Mouse (Mus musculus): ENCODE data around the gene Irf8. TPM values are rescaled to one million over a fixed set of nuclear protein-coding genes. Genes with fewer than 3 reads are reported as not detected.

Gene Irf8
- polyA plus RNA-seq, 1 experiment from 2014 or later, result 4.2 TPM

DNA sequence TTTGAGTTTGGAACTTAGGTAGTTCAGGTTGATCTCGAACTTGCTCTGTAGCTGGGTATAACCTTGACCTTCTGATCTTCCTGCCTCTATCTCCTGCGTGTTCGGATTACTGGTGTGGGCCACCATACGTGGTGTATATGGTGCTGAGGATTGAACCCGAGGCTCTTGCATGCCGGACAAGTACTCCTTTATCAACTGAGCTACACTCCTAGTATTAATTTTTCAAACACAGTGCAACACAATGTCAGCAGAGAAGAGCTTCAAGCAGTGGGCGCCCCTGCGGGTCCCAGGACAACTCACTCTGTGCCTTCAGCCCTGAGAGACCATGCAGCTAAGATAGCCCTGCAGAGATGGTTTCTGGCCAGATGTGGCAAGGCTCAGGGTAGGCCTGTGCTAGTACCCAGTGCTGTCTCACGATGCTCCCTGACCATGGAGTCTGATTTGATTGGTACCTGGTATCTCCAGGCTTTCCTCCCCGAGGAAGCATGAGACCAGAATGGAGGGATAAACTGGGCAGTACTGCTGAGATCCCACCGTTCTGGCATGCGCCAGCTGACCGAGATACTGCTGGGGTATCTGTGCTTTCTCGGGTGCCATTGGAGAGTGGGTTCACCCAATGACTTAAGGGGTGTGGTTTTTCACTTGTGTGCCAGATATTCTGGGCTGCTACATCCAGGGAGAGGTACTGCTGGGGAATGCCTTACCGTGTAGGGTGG is 5.8 kb downstream of the Irf8 start:
- ATAC-seq (ENCODE audit: low FRiP score, low read depth), result no peak
- WGBS, result 95% methylated on average over 15 of the region's 15 CpGs
- no peak overlapping the region for H3K4me2 ChIP-seq
- no peaks in the 10 kb centered on the region for H3K9me3 ChIP-seq
- no peaks in the 10 kb centered on the region for H3K36me3 ChIP-seq
- H3K9ac ChIP-seq, result no peak overlapping the region
- H3K27me3 ChIP-seq, result peaks cover 8% of the 10 kb centered on the region
- H3K4me3 ChIP-seq, result no peak overlapping the region
- H3K27ac ChIP-seq (replicated peaks), result no peak overlapping the region
- no peaks in the 10 kb centered on the region for H3K4me1 ChIP-seq (replicated peaks)

DNA sequence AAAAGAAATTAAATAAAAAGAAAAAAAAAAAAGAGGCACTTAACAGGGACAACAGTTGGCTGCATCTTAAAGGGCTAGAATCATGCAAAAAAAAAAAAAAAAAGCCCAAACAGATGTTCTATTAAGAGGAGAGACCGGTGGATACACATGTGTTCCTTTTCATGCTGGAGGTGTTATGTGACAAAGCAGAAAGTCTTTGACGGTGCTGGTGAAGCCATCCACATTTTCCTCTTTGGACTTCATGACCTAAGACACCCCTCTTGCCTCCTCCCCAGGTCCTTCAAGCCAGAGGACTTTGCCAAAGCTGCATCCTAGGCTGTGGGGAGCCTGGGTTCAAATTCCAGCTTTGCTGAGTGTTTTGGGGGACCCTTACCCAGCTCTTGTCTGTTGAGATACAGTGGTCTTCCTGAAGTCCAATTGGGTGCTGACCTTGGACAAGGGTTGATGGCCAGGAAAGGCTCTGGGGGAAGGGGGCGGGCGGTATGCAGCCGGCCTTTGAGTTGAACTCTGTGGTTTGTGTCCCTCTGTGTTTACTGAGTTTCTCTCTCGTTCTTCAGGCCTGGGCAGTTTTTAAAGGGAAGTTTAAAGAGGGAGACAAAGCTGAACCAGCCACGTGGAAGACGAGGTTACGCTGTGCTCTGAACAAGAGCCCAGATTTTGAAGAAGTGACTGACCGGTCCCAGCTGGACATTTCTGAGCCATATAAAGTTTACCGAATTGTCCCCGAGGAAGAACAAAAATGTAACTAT is 7.2 kb downstream of the Irf8 start:
- H3K9me3 ChIP-seq, result no peaks in the 10 kb centered on the region
- no peaks in the 10 kb centered on the region for H3K4me1 ChIP-seq (replicated peaks)
- no peak overlapping the region for H3K4me3 ChIP-seq
- WGBS, result 43% methylated on average over 12 of the region's 12 CpGs
- no peak overlapping the region for H3K27ac ChIP-seq (replicated peaks)
- H3K4me2 ChIP-seq, result no peak overlapping the region
- H3K9ac ChIP-seq, result no peak overlapping the region
- H3K27me3 ChIP-seq, result no peaks in the 10 kb centered on the region; the same call in 1 of the 2 replicates
- no peaks in the 10 kb centered on the region for H3K36me3 ChIP-seq
- ATAC-seq (ENCODE audit: low FRiP score, low read depth), result no peak

DNA sequence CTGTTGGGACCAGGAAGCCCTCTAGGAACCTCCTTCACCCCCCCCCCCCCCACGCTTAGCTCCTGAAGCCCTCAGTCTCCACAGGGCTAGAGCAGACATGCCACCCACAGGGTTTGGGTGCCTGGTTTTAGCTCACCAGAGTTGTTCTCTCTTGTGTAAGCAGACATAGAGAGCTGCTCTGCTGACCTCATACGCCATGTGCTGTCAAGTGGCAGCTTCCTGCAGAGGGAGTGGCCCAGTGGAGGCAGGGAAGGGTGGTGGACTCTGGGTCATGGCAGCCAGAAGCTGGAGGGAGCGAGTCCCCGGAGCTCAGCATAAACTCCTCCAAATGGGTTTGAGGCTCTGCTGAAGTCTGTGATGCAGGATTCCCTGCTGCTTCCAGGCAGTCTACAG is 7.7 kb downstream of the Irf8 start:
- Histone ChIP-seq H3K4me2 (no peak overlapping the region), H3K4me1 (replicated peaks) (no peaks in the 10 kb centered on the region), H3K4me3 (no peak overlapping the region), H3K36me3 (no peaks in the 10 kb centered on the region), H3K27ac (replicated peaks) (no peak overlapping the region), H3K9me3 (no peaks in the 10 kb centered on the region), H3K9ac (no peak overlapping the region), H3K27me3 (no peaks in the 10 kb centered on the region)
- 64% methylated on average over 4 of the region's 4 CpGs for WGBS
- ATAC-seq (ENCODE audit: low FRiP score, low read depth), result no peak

DNA sequence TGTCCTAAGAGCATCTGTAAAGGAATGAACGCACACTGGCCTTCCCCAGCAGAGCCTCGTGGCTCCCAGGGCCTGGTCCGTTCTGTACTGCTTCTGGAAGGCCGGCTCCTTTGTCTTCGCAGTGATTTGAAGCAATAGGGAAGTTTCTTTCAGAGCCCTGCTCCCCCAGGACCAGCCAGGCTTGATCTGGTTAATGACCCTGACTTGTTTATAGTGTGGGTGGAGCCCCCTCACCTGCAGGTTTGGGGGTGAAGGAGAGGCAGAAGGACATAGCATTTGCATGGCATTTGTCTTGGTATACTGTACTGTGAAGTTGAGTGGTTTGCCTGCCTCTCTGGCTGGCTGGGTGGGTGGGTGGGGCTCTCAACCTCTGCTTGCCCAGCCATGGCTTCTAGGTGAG is 8.3 kb downstream of the Irf8 start:
- Histone ChIP-seq H3K4me1 (replicated peaks) (no peaks in the 10 kb centered on the region), H3K9me3 (no peaks in the 10 kb centered on the region), H3K36me3 (no peaks in the 10 kb centered on the region), H3K27ac (replicated peaks) (no peak overlapping the region), H3K9ac (no peak overlapping the region), H3K27me3 (no peaks in the 10 kb centered on the region), H3K4me2 (no peak overlapping the region), H3K4me3 (no peak overlapping the region)
- ATAC-seq (ENCODE audit: low FRiP score, low read depth), result no peak
- WGBS, result 64% methylated on average over 5 of the region's 5 CpGs

DNA sequence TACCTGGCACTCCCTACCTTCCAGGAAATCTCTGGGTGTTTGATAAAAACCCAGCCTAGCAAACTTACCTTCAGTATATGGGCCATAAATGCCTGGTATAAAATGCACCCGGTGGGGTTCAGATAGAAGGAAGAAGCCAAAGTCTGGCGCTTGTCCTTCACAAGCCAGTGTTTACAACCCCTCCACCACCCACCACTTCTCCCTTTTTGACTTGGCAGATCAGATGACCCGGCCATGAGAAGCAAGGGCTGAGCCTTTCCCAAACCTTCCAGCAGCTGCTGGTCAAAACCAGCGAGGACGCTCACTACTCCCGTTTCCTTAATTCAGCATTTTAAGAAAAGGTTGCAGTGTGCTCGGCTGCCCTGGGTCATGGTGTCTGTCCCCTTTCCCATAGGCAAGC is 9.1 kb downstream of the Irf8 start:
- Histone ChIP-seq H3K9ac (no peak overlapping the region), H3K27ac (replicated peaks) (no peak overlapping the region), H3K4me2 (no peak overlapping the region), H3K4me1 (replicated peaks) (no peaks in the 10 kb centered on the region), H3K36me3 (no peaks in the 10 kb centered on the region), H3K27me3 (no peaks in the 10 kb centered on the region), H3K4me3 (no peak overlapping the region), H3K9me3 (no peaks in the 10 kb centered on the region)
- 78% methylated on average over 7 of the region's 7 CpGs for WGBS
- ATAC-seq (ENCODE audit: low FRiP score, low read depth), result no peak

DNA sequence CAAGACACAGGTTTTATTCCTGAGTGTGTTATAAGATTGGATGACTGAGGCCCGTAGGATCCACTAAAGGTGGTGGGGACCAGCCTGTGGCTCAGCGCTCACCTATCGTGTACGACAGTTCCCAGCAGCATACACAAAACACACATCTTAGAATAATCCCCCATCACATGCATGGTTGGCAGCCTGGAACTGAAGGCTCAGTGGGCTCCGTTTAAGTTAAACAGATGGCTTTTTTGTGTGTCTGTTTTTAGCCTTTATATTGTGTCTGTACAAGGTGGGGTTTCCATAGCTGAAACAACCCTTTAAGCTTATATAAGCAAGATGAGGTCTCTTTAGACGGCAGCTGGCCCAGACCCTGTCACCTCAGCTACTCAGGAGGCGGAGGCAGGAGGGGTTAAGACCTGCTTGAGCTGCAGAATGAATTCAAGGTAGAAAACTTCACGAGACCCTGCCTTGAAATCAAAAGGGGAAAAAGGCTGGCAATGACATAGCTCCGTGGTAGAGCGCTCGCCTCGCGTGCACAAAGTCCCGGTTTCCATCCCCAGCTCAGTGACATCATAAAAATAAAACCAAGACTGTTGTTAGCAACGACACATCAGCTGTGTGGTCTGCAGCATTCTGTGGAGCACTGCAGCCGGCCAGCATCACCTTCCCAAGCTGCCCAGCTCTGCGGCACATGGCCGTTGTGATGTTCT is 10.0 kb downstream of the Irf8 start:
- WGBS, result 82% methylated on average over 18 of the region's 18 CpGs
- Histone ChIP-seq H3K9ac (no peak overlapping the region), H3K4me2 (no peak overlapping the region), H3K9me3 (no peaks in the 10 kb centered on the region), H3K27ac (replicated peaks) (no peak overlapping the region), H3K4me1 (replicated peaks) (no peaks in the 10 kb centered on the region), H3K36me3 (no peaks in the 10 kb centered on the region), H3K4me3 (no peak overlapping the region), H3K27me3 (no peaks in the 10 kb centered on the region)
- no peak for ATAC-seq (ENCODE audit: low FRiP score, low read depth)

DNA sequence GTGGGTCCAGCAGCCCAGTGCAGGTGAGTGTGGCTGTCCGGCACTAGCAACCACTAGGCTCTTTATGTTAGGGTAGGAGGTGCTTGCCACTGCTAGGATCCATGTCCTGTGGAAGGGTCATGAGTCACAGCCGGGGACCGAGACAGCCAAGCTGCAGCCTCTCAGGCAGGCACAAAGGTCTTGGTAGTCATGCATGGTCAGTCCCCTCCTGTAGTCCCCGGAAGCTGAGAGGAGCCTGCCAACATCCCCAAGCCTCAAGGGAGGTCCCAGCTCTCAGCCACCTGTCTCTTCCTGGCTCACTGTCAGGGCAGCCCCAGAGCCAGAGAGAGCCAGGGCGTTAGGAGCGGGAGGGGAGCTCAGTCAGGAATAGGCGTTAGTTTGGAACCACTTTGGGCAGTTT is 11.1 kb downstream of the Irf8 start:
- H3K27ac ChIP-seq (replicated peaks), result no peak overlapping the region
- no peak overlapping the region for H3K4me2 ChIP-seq
- H3K27me3 ChIP-seq, result no peaks in the 10 kb centered on the region
- 70% methylated on average over 7 of the region's 7 CpGs for whole genome bisulfite sequencing
- ATAC-seq (ENCODE audit: low FRiP score, low read depth), result no peak
- no peaks in the 10 kb centered on the region for H3K9me3 ChIP-seq
- no peak overlapping the region for H3K9ac ChIP-seq
- no peaks in the 10 kb centered on the region for H3K4me1 ChIP-seq (replicated peaks)
- no peak overlapping the region for H3K4me3 ChIP-seq
- H3K36me3 ChIP-seq, result no peaks in the 10 kb centered on the region

DNA sequence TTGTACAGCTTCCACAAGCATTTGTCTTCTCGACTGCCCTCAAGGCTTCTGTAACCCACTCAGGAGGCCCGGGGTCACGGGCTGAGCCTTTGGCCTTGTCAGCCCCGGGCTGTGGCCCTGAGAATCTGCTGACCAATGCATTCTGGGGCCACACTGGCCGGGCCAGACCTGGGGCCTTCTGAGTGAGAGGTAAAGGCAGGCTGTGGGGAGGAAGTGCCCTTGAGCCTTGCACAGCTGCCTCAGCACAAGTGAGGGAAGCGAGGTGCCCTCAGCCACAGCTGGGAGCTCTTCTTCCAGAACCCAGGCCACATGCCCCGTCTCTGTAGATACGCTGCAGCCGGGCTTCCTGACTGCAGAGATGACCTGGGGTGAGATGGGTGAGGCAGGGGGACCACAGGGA is 14.5 kb downstream of the Irf8 start:
- Histone ChIP-seq H3K9me3 (no peaks in the 10 kb centered on the region), H3K4me3 (no peak overlapping the region), H3K9ac (no peak overlapping the region), H3K4me1 (replicated peaks) (no peaks in the 10 kb centered on the region), H3K4me2 (no peak overlapping the region), H3K27ac (replicated peaks) (no peak overlapping the region), H3K27me3 (no peaks in the 10 kb centered on the region), H3K36me3 (no peaks in the 10 kb centered on the region)
- no peak for ATAC-seq (ENCODE audit: low FRiP score, low read depth)
- WGBS, result 79% methylated on average over 9 of the region's 9 CpGs

DNA sequence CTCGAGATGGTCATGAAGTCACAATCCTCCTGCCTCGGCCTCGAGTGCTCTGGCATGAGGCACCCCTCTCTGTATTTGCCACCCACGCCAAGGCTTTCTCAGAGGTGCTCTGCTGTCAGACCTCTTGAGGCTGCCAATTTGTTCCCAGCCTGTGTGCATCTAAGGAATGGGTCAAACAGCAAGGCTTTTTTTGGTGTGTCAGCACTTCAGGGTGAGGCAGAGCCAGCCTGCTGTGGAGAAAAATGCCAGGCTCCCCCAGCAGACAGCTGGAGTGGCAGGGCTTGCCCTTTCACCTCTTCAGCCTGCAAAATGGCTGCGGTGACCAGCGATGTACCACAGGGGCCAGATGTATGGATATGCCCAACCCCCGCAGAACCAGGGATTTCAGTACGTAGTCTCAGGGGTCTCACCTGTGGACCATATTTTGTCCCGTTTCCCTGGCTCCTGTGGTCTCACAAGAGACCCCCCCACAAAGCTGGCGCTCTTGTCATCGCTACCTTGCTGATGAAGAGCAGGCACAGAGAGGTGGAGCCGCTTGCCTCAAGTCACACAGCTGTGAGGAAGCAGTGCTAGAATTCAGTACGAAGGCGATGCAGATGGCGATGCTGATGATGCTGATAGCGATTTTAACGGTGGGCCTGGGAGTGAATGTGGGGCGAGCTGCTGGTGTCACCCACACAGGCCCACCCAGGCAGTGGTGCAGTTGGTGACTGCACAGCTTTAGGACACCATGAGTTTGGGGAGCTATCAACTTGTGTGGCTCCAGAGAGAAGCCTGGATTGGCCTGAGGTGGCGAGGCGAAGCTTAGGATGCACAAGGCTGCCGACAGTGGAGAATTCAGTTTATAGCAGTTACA is 15.3 kb downstream of the Irf8 start:
- WGBS, result 77% methylated on average over 21 of the region's 21 CpGs
- Histone ChIP-seq H3K4me2 (no peak overlapping the region), H3K9ac (no peak overlapping the region), H3K4me1 (replicated peaks) (no peaks in the 10 kb centered on the region), H3K9me3 (no peaks in the 10 kb centered on the region), H3K4me3 (no peak overlapping the region), H3K27me3 (no peaks in the 10 kb centered on the region), H3K36me3 (no peaks in the 10 kb centered on the region), H3K27ac (replicated peaks) (no peak overlapping the region)
- ATAC-seq (ENCODE audit: low FRiP score, low read depth), result no peak

DNA sequence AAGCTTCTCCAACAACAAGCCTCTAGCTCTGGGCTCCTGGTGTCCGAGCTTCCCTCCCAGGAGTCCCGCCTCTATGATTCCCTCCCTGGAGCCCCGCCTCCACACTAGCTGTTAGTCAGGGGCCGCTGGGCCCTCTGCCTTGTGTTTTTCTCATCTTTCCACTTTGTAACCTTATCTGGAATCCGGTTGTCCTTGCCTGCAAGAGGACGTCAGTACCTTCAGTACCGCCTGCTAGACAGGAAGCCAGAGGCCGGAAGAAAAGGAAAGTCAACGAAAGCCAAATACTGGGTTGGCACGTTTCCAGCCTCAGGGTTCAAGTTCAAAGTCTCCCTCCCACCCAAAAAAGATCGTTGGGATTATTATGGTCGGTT is 15.9 kb downstream of the Irf8 start:
- no peak for ATAC-seq (ENCODE audit: low FRiP score, low read depth)
- H3K4me2 ChIP-seq, result no peak overlapping the region
- no peak overlapping the region for H3K27ac ChIP-seq (replicated peaks)
- 25% methylated on average over 12 of the region's 12 CpGs for WGBS
- no peaks in the 10 kb centered on the region for H3K4me1 ChIP-seq (replicated peaks)
- no peaks in the 10 kb centered on the region for H3K27me3 ChIP-seq
- H3K9ac ChIP-seq, result no peak overlapping the region
- no peak overlapping the region for H3K4me3 ChIP-seq
- H3K9me3 ChIP-seq, result no peaks in the 10 kb centered on the region
- H3K36me3 ChIP-seq, result no peaks in the 10 kb centered on the region

DNA sequence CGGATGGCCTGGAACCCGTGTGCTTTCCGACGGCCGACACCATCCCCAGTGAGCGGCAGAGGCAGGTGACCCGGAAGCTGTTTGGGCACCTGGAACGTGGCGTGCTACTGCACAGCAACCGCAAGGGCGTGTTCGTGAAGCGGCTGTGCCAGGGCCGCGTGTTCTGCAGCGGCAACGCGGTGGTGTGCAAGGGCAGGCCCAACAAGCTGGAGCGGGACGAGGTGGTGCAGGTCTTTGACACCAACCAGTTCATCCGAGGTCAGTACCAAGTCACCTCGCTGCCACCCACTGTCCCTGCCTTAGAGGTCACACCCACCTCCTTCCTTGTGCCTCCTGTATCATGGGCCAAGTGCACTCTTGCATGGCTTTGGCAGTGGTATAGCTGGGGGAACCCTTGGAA is 17.3 kb downstream of the Irf8 start:
- WGBS, result 95% methylated on average over 22 of the region's 22 CpGs
- H3K27me3 ChIP-seq, result no peaks in the 10 kb centered on the region
- no peaks in the 10 kb centered on the region for H3K36me3 ChIP-seq

More for the DNA sequence above, 17.3 kb downstream of the Irf8 start:
- Histone ChIP-seq H3K4me2 (no peak overlapping the region), H3K9ac (no peak overlapping the region), H3K9me3 (no peaks in the 10 kb centered on the region), H3K27ac (replicated peaks) (no peak overlapping the region), H3K4me1 (replicated peaks) (no peaks in the 10 kb centered on the region), H3K4me3 (no peak overlapping the region)
- ATAC-seq (ENCODE audit: low FRiP score, low read depth), result no peak

Data from hindbrain, embryonic 15.5 days (tissue).